Mouse (Mus musculus) lung, embryonic 15.5 days (tissue): ENCODE measurements around the gene Adcy6. TPM values are rescaled to one million over a fixed set of nuclear protein-coding genes. Genes with fewer than 3 reads are reported as not detected.

ENCODE experiments used
- ATAC-seq: fragments of 200-750 bp; cut with Nextera tagmentation; 2 replicates; pipeline ENCODE4 v1.8.0; 2017; ENCODE audit warnings: moderate number of reproducible peaks, borderline replicate concordance; ENCODE audit not compliant: low FRiP score, low TSS enrichment; ENCODE audit errors: extremely low read depth
- H3K27ac ChIP-seq: fragments of 300-500 bp; sonication (generic); 2 replicates; pipeline ENCODE4 v1.5.1; 2015; ENCODE audit warnings: moderate library complexity, mild to moderate bottlenecking, inconsistent platforms
- H3K27me3 ChIP-seq: fragments of 300-500 bp; sonication (generic); 2 replicates; pipeline ENCODE4 v1.6.1; 2015; ENCODE audit warnings: inconsistent platforms
- H3K36me3 ChIP-seq: fragments of 300-500 bp; sonication (generic); 2 replicates; pipeline ENCODE4 v1.6.1; 2015; ENCODE audit warnings: inconsistent platforms
- H3K4me1 ChIP-seq: fragments of 300-500 bp; sonication (generic); 2 replicates; pipeline ENCODE4 v1.6.1; 2015; ENCODE audit warnings: inconsistent platforms
- H3K4me2 ChIP-seq: fragments of 300-500 bp; sonication (generic); 2 replicates; pipeline ENCODE4 v1.6.1; 2015; ENCODE audit warnings: inconsistent platforms, mild to moderate bottlenecking, moderate library complexity
- H3K4me3 ChIP-seq: fragments of 300-500 bp; sonication (generic); 2 replicates; pipeline ENCODE4 v1.5.1; 2015; ENCODE audit warnings: mild to moderate bottlenecking, inconsistent platforms
- H3K9ac ChIP-seq: fragments of 300-500 bp; sonication (generic); 2 replicates; pipeline ENCODE4 v1.6.1; 2015; ENCODE audit warnings: inconsistent platforms
- H3K9me3 ChIP-seq: fragments of 300-500 bp; sonication (generic); 2 replicates; pipeline ENCODE4 v1.6.1; 2016; ENCODE audit warnings: inconsistent platforms
- WGBS: fragments of 180-500 bp; shearing (Covaris S2); methylation state at CpG from one replicate; pipeline ENCODE4 v1.1.7; 2015; 5-methylcytosine and 5-hydroxymethylcytosine counted together
- polyA plus RNA-seq: library from polyadenylated mRNA; unstranded; fragments of >200 nt; fragmentation: Nextera tagmentation; extraction: Ambion mirVana; gene quantifications from 2 replicates; pipeline ENCODE4 v1.2.1, GENCODE M21; 2015

Gene Adcy6
- polyA plus RNA-seq, result 22.4 and 23.2 TPM in 2 replicates

GRCm38 (mm10) chr15:98609331-98610130 is at the start of gene Adcy6:
Gene Adcy6, minus strand, starts transcription at chr15:98610076.
- Histone ChIP-seq H3K27me3 (no peaks in the 10 kb centered on the region), H3K27ac (peak within 1 kb of the TSS; percentile 97), H3K4me2 (peak within 1 kb of the TSS; percentile 94), H3K36me3 (peaks cover 1% of the 10 kb centered on the region; the same call in 1 of the 2 replicates), H3K4me1 (peaks cover 32% of the 10 kb centered on the region), H3K4me3 (peak within 1 kb of the TSS; percentile 88), H3K9ac (peak within 1 kb of the TSS; percentile 91), H3K9me3 (no peaks in the 10 kb centered on the region)
- peak; percentile 82 for ATAC-seq
- WGBS, result under 1% methylated on average over 69 of the region's 75 CpGs

GRCm38 (mm10) chr15:98656982-98657751 is 47.3 kb upstream of the Adcy6 start:
- ATAC-seq, result no peak
- Histone ChIP-seq H3K27me3 (no peaks in the 10 kb centered on the region), H3K27ac (no peak overlapping the region), H3K36me3 (peaks cover 75% of the 10 kb centered on the region), H3K9me3 (no peaks in the 10 kb centered on the region), H3K4me2 (no peak overlapping the region), H3K4me1 (peaks cover 14% of the 10 kb centered on the region), H3K9ac (no peak overlapping the region), H3K4me3 (no peak overlapping the region)
- 77% methylated on average over 15 of the region's 15 CpGs for WGBS

DNA sequence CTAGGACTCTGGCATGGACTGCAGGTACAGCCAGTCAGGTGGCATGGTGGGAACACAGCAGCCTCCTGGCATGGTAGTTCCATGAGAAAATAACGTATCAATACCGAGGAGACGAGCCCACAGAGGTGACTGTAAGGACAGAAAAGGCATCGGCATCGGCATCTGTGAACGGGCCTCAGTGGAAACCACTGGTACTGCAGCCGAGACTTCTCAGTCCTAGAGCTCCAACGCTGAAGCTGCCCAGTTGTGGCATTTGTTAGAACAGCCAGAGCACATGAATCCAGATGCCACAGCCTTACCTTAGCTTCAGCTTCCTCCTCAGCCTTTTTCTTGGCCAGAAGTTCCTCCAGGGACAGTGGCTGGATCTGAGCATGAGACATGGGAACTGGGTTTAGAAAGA is 42.3 kb upstream of the Adcy6 start:
- Histone ChIP-seq H3K4me1 (no peaks in the 10 kb centered on the region), H3K9ac (no peak overlapping the region), H3K27ac (no peak overlapping the region), H3K4me2 (no peak overlapping the region), H3K9me3 (no peaks in the 10 kb centered on the region), H3K4me3 (no peak overlapping the region), H3K36me3 (peaks cover 99% of the 10 kb centered on the region), H3K27me3 (no peaks in the 10 kb centered on the region)
- ATAC-seq, result no peak
- 94% methylated on average over 8 of the region's 8 CpGs for whole genome bisulfite sequencing

GRCm38 (mm10) chr15:98651431-98651830 is 41.6 kb upstream of the Adcy6 start:
- ATAC-seq, result no peak
- Histone ChIP-seq H3K36me3 (peaks cover 99% of the 10 kb centered on the region), H3K27me3 (no peaks in the 10 kb centered on the region), H3K4me3 (no peak overlapping the region), H3K9ac (no peak overlapping the region), H3K4me2 (no peak overlapping the region), H3K27ac (no peak overlapping the region), H3K9me3 (no peaks in the 10 kb centered on the region), H3K4me1 (no peaks in the 10 kb centered on the region)
- WGBS, result 88% methylated on average over 15 of the region's 15 CpGs

DNA sequence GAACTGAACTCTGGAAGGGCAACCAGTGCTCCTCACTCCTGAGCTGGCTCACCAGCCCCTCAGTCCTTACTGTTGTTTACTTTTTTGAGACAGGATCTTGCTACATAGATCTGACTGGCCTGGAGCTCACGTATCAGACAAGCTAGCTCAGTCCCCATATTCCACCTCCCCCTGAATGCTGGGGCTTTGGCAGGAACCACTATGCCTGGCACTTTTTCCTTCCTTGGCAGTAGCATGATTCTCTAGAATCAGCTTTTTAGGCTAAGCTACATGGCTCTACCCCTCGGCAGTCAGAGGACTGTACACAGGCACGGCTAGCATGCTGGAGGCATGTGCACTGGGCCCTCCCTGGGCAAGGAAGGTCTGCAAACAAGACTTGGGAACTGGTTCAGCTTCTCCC is 38.2 kb upstream of the Adcy6 start:
- H3K27me3 ChIP-seq, result no peaks in the 10 kb centered on the region
- H3K4me2 ChIP-seq, result no peak overlapping the region
- WGBS, result 96% methylated on average over 3 of the region's 3 CpGs
- no peaks in the 10 kb centered on the region for H3K4me1 ChIP-seq
- H3K4me3 ChIP-seq, result no peak overlapping the region
- ATAC-seq, result no peak
- no peaks in the 10 kb centered on the region for H3K9me3 ChIP-seq
- no peak overlapping the region for H3K27ac ChIP-seq
- H3K36me3 ChIP-seq, result peaks cover 99% of the 10 kb centered on the region
- no peak overlapping the region for H3K9ac ChIP-seq

DNA sequence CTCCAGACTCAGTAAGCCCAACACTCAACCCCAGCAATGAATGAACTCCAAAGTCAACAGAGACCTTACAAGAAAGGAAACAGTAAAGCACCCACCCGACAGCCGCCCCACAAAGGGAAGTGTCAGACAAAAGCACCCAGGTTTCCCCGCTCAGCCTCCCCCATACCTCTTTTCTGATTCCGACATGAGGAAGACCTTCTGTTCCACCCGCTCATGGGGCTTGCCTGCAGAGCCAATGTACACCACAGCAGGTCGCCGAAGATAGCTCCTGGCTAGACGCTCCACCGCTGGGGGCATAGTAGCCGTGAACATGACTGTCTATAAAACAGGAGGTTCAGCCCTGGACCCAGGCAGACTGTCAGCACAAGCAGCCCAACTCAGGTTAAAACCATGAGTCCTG is 37.4 kb upstream of the Adcy6 start:
- Histone ChIP-seq H3K4me3 (no peak overlapping the region), H3K36me3 (peaks cover 98% of the 10 kb centered on the region), H3K27me3 (no peaks in the 10 kb centered on the region), H3K9me3 (no peaks in the 10 kb centered on the region), H3K4me2 (no peak overlapping the region), H3K27ac (no peak overlapping the region), H3K9ac (no peak overlapping the region), H3K4me1 (no peaks in the 10 kb centered on the region)
- ATAC-seq, result no peak
- WGBS, result 87% methylated on average over 10 of the region's 10 CpGs

- no peak for ATAC-seq
- no peaks in the 10 kb centered on the region for H3K9me3 ChIP-seq
- no peaks in the 10 kb centered on the region for H3K27me3 ChIP-seq
- H3K36me3 ChIP-seq, result peaks cover 96% of the 10 kb centered on the region
- no peak overlapping the region for H3K4me3 ChIP-seq
- H3K4me1 ChIP-seq, result no peaks in the 10 kb centered on the region
- H3K9ac ChIP-seq, result no peak overlapping the region
- 80% methylated on average over 8 of the region's 8 CpGs for WGBS
- H3K4me2 ChIP-seq, result no peak overlapping the region
- H3K27ac ChIP-seq, result no peak overlapping the region
Observed at GRCm38 (mm10) chr15:98646737-98647136, 36.9 kb upstream of the Adcy6 start.

DNA sequence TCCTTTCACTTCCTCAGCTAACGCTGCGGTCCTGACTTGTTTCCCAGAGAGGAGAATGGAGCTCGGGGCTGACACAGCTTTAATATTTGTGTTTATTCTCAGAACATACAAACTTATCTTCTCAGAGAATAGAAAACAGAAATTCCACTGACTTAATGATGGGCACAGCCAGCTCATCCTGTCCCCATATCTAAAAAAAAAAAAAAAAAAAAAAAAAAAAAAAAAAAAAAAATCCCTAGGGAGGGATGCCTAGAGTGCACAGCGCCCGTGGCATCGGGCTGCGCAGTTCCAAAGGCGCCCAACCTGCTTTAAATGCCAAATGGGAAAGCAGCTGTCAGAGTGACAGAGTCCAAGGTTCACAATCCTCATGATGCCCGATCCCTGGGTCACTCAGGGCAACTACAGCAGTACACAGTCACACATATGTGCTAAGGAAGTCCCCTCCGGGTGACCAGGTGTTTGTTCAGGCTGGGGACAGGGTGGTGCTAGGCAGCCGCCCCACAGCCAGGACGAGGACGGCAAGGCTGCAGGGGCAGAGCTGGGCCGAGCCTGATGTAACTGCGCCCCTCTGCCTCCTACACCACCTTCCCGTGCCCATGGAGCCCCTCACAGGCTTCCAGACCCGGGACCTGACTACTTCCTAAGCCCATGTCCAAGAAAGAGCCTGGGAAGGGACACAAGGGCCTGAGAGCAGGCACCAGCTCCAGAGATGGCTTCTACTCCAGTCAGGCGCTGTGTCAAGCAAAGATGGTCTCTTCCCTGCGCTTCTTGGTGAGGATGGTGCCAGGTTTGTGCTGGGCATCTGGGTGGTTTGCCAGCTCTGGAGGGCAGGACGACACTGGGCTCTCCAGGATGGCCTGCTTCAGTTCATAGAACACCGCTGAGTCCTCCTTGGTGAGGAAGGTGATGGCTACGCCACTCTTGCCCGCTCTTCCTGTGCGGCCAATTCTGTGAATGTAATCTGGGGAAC is 35.5 kb upstream of the Adcy6 start:
- WGBS, result 87% methylated on average over 24 of the region's 24 CpGs
- H3K9me3 ChIP-seq, result no peaks in the 10 kb centered on the region
- H3K4me3 ChIP-seq, result no peak overlapping the region
- no peaks in the 10 kb centered on the region for H3K4me1 ChIP-seq
- no peaks in the 10 kb centered on the region for H3K27me3 ChIP-seq
- peaks cover 85% of the 10 kb centered on the region for H3K36me3 ChIP-seq
- H3K4me2 ChIP-seq, result no peak overlapping the region
- no peak for ATAC-seq
- H3K27ac ChIP-seq, result no peak overlapping the region
- no peak overlapping the region for H3K9ac ChIP-seq

DNA sequence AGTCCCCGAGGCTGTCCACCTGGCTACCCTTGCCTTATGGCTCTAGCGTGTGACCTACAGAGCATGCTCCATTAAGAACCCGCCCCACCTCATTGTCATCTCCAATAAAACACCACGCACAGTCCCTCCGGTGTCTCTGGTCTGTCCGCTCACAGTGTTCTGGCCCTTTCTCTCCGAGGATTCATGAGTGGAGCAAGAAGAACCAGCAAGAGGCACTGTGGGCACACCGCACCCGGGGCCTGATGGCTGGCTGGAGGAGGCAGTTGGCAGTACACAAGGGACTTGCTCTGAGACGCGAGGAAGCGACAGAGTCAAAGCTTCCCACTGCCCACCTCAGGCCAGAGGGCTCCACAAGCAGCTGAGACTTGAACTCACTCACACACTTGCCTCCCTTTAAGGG is 34.5 kb upstream of the Adcy6 start:
- H3K27me3 ChIP-seq, result no peaks in the 10 kb centered on the region
- H3K36me3 ChIP-seq, result peaks cover 80% of the 10 kb centered on the region
- no peak overlapping the region for H3K9ac ChIP-seq
- no peak overlapping the region for H3K4me2 ChIP-seq
- no peak for ATAC-seq
- H3K4me3 ChIP-seq, result no peak overlapping the region
- WGBS, result 83% methylated on average over 12 of the region's 12 CpGs
- no peak overlapping the region for H3K27ac ChIP-seq
- H3K9me3 ChIP-seq, result no peaks in the 10 kb centered on the region
- H3K4me1 ChIP-seq, result no peaks in the 10 kb centered on the region

GRCm38 (mm10) chr15:98640157-98640556 is 30.3 kb upstream of the Adcy6 start:
- H3K4me3 ChIP-seq, result no peak overlapping the region
- peaks cover 11% of the 10 kb centered on the region; the same call in 1 of the 2 replicates for H3K27me3 ChIP-seq
- no peak overlapping the region for H3K4me2 ChIP-seq
- 29% methylated on average over 8 of the region's 8 CpGs for WGBS
- peak; percentile 41; the same call in 1 of the 2 replicates for ATAC-seq
- no peak overlapping the region for H3K27ac ChIP-seq
- H3K9ac ChIP-seq, result no peak overlapping the region; the same call in 1 of the 2 replicates
- no peaks in the 10 kb centered on the region for H3K9me3 ChIP-seq
- H3K36me3 ChIP-seq, result peaks cover 37% of the 10 kb centered on the region
- peaks cover 17% of the 10 kb centered on the region for H3K4me1 ChIP-seq

DNA sequence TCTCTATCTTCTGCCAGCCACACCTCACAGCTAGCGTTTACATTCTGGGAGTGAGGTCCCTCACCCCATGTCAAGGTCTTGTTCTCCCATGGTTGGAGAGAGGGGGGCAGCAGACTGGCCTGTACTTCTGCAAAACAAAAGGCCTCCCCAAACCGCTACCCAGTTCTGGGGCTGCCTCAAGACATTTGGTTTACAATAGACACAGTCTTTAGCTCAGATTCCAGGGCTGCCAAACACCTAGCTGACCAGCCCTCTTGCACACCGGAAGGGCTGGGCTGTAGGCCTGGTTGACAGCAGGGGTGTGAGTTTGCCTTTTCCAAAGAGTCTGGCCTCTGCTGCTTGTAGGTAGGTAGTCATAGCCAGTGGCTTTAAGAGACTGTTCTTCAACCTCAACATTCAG is 27.3 kb upstream of the Adcy6 start:
- no peak for ATAC-seq
- Histone ChIP-seq H3K9me3 (no peaks in the 10 kb centered on the region), H3K4me2 (no peak overlapping the region), H3K36me3 (peaks cover 10% of the 10 kb centered on the region), H3K27ac (no peak overlapping the region), H3K27me3 (peaks cover 34% of the 10 kb centered on the region), H3K4me3 (no peak overlapping the region), H3K4me1 (peaks cover 39% of the 10 kb centered on the region), H3K9ac (no peak overlapping the region)
- WGBS, result 56% methylated on average over 3 of the region's 3 CpGs
